Mouse (Mus musculus) CH12.LX (cell line): ENCODE measurements around the gene Foxn2. TPM values are rescaled to one million over a fixed set of nuclear protein-coding genes. Genes with fewer than 3 reads are reported as not detected.

Experiments used
- DNase-seq: peaks from one replicate; pipeline ENCODE4 v3.0.0-alpha.2; 2013; ENCODE audit errors: extremely low read depth
- H3K27ac ChIP-seq: 2 replicates; pipeline ENCODE4 v1.5.1; 2012; ENCODE audit warnings: low read depth, mild to moderate bottlenecking, control low read depth, moderate library complexity; ENCODE audit not compliant: insufficient read depth
- H3K27me3 ChIP-seq: replicated peaks from 2 replicates; pipeline ENCODE3; 2012; ENCODE audit warnings: inconsistent platforms
- H3K36me3 ChIP-seq, 2 experiments: replicated peaks in 1 of 2; 2 replicates each; pipeline versions ENCODE3 to v1.6.1; 2012; ENCODE audit warnings: inconsistent platforms in 1 of 2, low read length in 1 of 2, mild to moderate bottlenecking in 1 of 2, mixed read lengths in 1 of 2, moderate library complexity in 1 of 2; ENCODE audit not compliant: control insufficient read depth in 1 of 2, insufficient read depth in 1 of 2
- H3K4me1 ChIP-seq, 2 experiments: 2 replicates each; pipeline ENCODE4 v1.6.1; 2012; ENCODE audit warnings: inconsistent platforms in 1 of 2, moderate library complexity in 1 of 2; ENCODE audit not compliant: insufficient read depth in 2 of 2, control insufficient read depth in 1 of 2
- H3K4me2 ChIP-seq: 2 replicates; pipeline ENCODE4 v1.6.1; 2012; ENCODE audit warnings: low read depth, mild to moderate bottlenecking, control low read depth; ENCODE audit not compliant: poor library complexity, insufficient read depth, severe bottlenecking
- H3K4me3 ChIP-seq, 3 experiments: fragments of 150-350 bp in 1 of 3; sonication (generic) in 1 of 3; replicated peaks in 1 of 3; 2 replicates each; pipeline versions ENCODE3 to v1.5.1; 2011 to 2012; ENCODE audit warnings: low read depth in 2 of 3, low read length in 2 of 3, mild to moderate bottlenecking in 2 of 3, moderate library complexity in 2 of 3, control low read depth in 1 of 3, improper control_type of control experiment in 1 of 3, inconsistent platforms in 1 of 3, mixed read lengths in 1 of 3; ENCODE audit not compliant: poor library complexity in 1 of 3
- H3K79me2 ChIP-seq: replicated peaks from 2 replicates; pipeline ENCODE4 v1.6.1; 2012; ENCODE audit warnings: mild to moderate bottlenecking, moderate library complexity; ENCODE audit not compliant: control insufficient read depth, poor library complexity, insufficient read depth, severe bottlenecking; ENCODE audit errors: extremely low read depth
- H3K9ac ChIP-seq: 2 replicates; pipeline ENCODE4 v1.6.1; 2012; ENCODE audit warnings: low read depth, mild to moderate bottlenecking, control low read depth, moderate library complexity; ENCODE audit not compliant: insufficient read depth
- H3K9me3 ChIP-seq: replicated peaks from 2 replicates; pipeline ENCODE3; 2012; ENCODE audit warnings: low read length, inconsistent platforms, mixed read lengths
- CHD1 ChIP-seq: IDR thresholded peaks from 2 replicates; pipeline ENCODE4 v1.6.1; 2012; ENCODE audit warnings: low read depth, low read length, improper control_type of control experiment, inconsistent platforms
- CHD2 ChIP-seq: IDR thresholded peaks from 2 replicates; pipeline ENCODE4 v1.6.1; 2011; ENCODE audit warnings: low read length, improper control_type of control experiment
- ELF1 ChIP-seq: IDR thresholded peaks from 2 replicates; pipeline ENCODE4 v1.6.1; 2014; ENCODE audit warnings: low read depth, mild to moderate bottlenecking, inconsistent platforms, low read length, improper control_type of control experiment
- ETS1 ChIP-seq: conservative IDR thresholded peaks from 2 replicates; pipeline ENCODE4 v1.6.1; 2012; ENCODE audit warnings: low read depth, mild to moderate bottlenecking, inconsistent platforms, low read length, improper control_type of control experiment, moderate library complexity
- GABPA ChIP-seq: IDR thresholded peaks from 2 replicates; pipeline ENCODE4 v1.6.1; 2012; ENCODE audit warnings: low read depth, low read length, improper control_type of control experiment, inconsistent platforms; ENCODE audit not compliant: insufficient replicate concordance
- IRF4 ChIP-seq: IDR thresholded peaks from 2 replicates; pipeline ENCODE4 v1.6.1; 2014; ENCODE audit warnings: low read depth, mild to moderate bottlenecking, inconsistent platforms, low read length, improper control_type of control experiment
- JUN ChIP-seq: IDR thresholded peaks from 2 replicates; pipeline ENCODE4 v1.6.1; 2011; ENCODE audit warnings: low read depth, mild to moderate bottlenecking, low read length, improper control_type of control experiment, moderate library complexity; ENCODE audit not compliant: insufficient read depth
- JUND ChIP-seq: conservative IDR thresholded peaks from 2 replicates; pipeline ENCODE4 v1.6.1; 2011; ENCODE audit warnings: low read depth, low read length, improper control_type of control experiment
- KAT2A ChIP-seq: IDR thresholded peaks from 2 replicates; pipeline ENCODE4 v1.6.1; 2012; ENCODE audit warnings: low read length, improper control_type of control experiment, inconsistent platforms; ENCODE audit not compliant: insufficient replicate concordance
- MAX ChIP-seq: IDR thresholded peaks from 2 replicates; pipeline ENCODE4 v1.6.1; 2011; ENCODE audit warnings: low read length, improper control_type of control experiment
- MYC ChIP-seq: IDR thresholded peaks from 2 replicates; pipeline ENCODE4 v1.6.1; 2011; ENCODE audit warnings: low read depth, mild to moderate bottlenecking, improper control_type of control experiment, low read length
- NRF1 ChIP-seq: IDR thresholded peaks from 2 replicates; pipeline ENCODE4 v1.6.1; 2014; ENCODE audit warnings: low read depth, mild to moderate bottlenecking, inconsistent platforms, low read length, improper control_type of control experiment, moderate library complexity
- PAX5 ChIP-seq: IDR thresholded peaks from 2 replicates; pipeline ENCODE4 v1.6.1; 2012; ENCODE audit warnings: low read length, inconsistent platforms, mixed read lengths
- POLR2A ChIP-seq: IDR thresholded peaks from 2 replicates; pipeline ENCODE4 v1.6.1; 2011; ENCODE audit warnings: low read depth, mild to moderate bottlenecking, improper control_type of control experiment, low read length
- RAD21 ChIP-seq: IDR thresholded peaks from 2 replicates; pipeline ENCODE4 v1.6.1; 2011; ENCODE audit warnings: low read depth, mild to moderate bottlenecking, low read length, improper control_type of control experiment, moderate library complexity
- RCOR1 ChIP-seq: conservative IDR thresholded peaks from 2 replicates; pipeline ENCODE4 v1.6.1; 2012; ENCODE audit warnings: low read depth, mild to moderate bottlenecking, inconsistent platforms, low read length, improper control_type of control experiment
- SIN3A ChIP-seq: IDR thresholded peaks from 2 replicates; pipeline ENCODE4 v1.6.1; 2012; ENCODE audit warnings: low read length, improper control_type of control experiment, inconsistent platforms
- SMC3 ChIP-seq: IDR thresholded peaks from 2 replicates; pipeline ENCODE4 v1.6.1; 2011; ENCODE audit warnings: low read depth, low read length, improper control_type of control experiment
- TBP ChIP-seq: conservative IDR thresholded peaks from 2 replicates; pipeline ENCODE4 v1.6.1; 2011; ENCODE audit warnings: low read depth, low read length, improper control_type of control experiment
- USF1 ChIP-seq: IDR thresholded peaks from 2 replicates; pipeline ENCODE4 v1.6.1; 2014; ENCODE audit warnings: low read depth, mild to moderate bottlenecking, inconsistent platforms, low read length, improper control_type of control experiment
- ZC3H11A ChIP-seq: IDR thresholded peaks from 2 replicates; pipeline ENCODE4 v1.6.1; 2012; ENCODE audit warnings: low read depth, mild to moderate bottlenecking, inconsistent platforms, low read length, improper control_type of control experiment
- ZKSCAN1 ChIP-seq: IDR thresholded peaks from 2 replicates; pipeline ENCODE4 v1.6.1; 2012; ENCODE audit warnings: low read depth, inconsistent platforms, low read length, improper control_type of control experiment, borderline replicate concordance
- ZMIZ1 ChIP-seq: IDR thresholded peaks from 2 replicates; pipeline ENCODE4 v1.6.1; 2012; ENCODE audit warnings: low read depth, mild to moderate bottlenecking, inconsistent platforms, low read length, improper control_type of control experiment
- ZNF384 ChIP-seq: IDR thresholded peaks from 2 replicates; pipeline ENCODE4 v1.6.1; 2012; ENCODE audit warnings: low read depth, low read length, improper control_type of control experiment, inconsistent platforms
- dilution Hi-C: fragments of 300-500 bp; cut with MboI; formaldehyde crosslinking; loops from 2 replicates; pipeline ENCODE4 v1.14.3; 2020; ENCODE audit warnings: low sequenced_read_pairs; ENCODE audit not compliant: extremely low pct_unique_long_range_greater_than_20kb, extremely low pct_ligation_motif_present
- in situ Hi-C: fragments of 300-500 bp; cut with MboI; formaldehyde crosslinking; loops from 3 replicates; pipeline ENCODE4 v1.14.3; 2019; ENCODE audit warnings: low sequenced_read_pairs, low pct_ligation_motif_present, low pct_unique_long_range_greater_than_20kb, mixed read lengths
- polyA plus RNA-seq: library from polyadenylated mRNA; unstranded; fragments of >175 nt; gene quantifications from 2 replicates; pipeline ENCODE4 v1.2.1, GENCODE M21; 2012; ENCODE audit warnings: low read depth; ENCODE audit not compliant: insufficient read length
- total RNA-seq, 2 experiments: library from RNA; depleted of rRNA; stranded (reverse); fragments of 300-350 nt in 1 of 2; fragments of >200 nt in 1 of 2; gene quantifications; 2 replicates each; pipeline ENCODE4 v1.2.3; 2012 to 2014

The Foxn2 gene
- total and polyA plus RNA-seq, 3 experiments, result 13.2 to 24.6 (median 16.0) TPM

DNA sequence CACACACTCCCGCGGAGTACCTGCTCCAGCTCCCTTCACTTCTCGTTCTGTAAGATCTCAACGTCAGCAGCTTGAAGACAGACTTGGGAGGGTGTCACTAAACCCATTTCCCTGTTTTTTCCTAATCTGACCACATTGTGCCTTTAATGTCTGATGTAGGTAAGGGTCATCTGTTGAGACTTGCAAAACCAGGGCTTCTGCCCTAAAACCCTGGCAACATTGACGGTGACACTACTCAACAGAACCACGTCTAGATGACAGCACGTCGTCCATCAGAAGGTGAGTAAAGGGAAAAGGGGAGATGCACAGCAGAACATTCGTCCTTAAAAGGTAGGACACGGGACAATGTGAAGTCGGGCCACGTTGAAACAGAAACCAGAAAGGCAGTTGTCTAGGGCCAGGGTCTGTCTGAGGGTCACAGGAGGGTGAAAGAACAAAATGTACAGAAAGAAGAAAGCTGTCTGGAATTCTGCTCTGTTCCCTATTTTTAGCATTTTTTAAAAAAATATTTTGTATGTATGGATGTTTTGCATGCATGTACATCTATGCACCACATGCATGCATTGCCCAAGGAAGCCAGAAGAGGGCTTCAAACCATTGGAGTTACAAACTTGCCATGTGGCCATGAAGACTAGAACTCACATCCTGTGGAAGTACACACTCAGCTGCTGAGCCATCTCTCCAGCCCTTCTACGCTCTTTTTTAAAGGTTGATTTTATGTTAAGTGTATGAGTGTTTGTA is 51.0 kb downstream of the Foxn2 start (continued):
- no peak for TF ChIP-seq POLR2A
- TF ChIP-seq ZC3H11A, result no peak
- no peak for TF ChIP-seq JUN
- no peak for TF ChIP-seq USF1
- TF ChIP-seq NRF1, result no peak
- TF ChIP-seq RCOR1, result no peak
- no peak for TF ChIP-seq CHD1
- TF ChIP-seq PAX5, result no peak
- TF ChIP-seq RAD21, result peak; percentile 21
- TF ChIP-seq ZNF384, result no peak
- no peak for TF ChIP-seq CHD2
- TF ChIP-seq IRF4, result no peak
- no peak for TF ChIP-seq GABPA
- TF ChIP-seq ZKSCAN1, result no peak
- TF ChIP-seq KAT2A, result no peak

DNA sequence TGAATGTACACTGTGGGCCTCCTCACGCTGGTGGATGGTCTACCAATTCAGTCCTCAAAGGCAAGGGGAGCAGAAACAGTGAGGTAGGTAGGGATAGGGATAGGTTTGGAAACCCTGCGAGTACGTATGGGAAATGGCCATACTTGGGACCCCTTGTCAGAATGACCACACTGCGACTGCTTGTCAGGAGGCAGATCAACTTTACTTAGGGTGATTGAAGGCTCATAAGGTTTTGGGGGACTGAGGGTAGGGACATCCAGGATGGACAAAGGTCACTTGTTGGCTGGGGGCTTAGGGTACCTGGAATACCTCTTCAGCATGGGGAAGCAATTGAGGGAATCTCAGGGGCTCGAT is 51.6 kb downstream of the Foxn2 start:
- dilution Hi-C loops, result no loop called here
- H3K36me3 ChIP-seq, result peaks cover 25 to 52% of the 10 kb centered on the region in 2 experiments
- H3K9me3 ChIP-seq, result no peaks in the 10 kb centered on the region
- TF ChIP-seq MAX, result no peak
- no peak for TF ChIP-seq ELF1
- no peak for TF ChIP-seq TBP
- TF ChIP-seq SIN3A, result no peak
- no peak for TF ChIP-seq ETS1
- no peak for TF ChIP-seq JUND
- no peak for TF ChIP-seq MYC
- no peak for TF ChIP-seq ZMIZ1
- TF ChIP-seq ZC3H11A, result no peak
- TF ChIP-seq GABPA, result no peak
- TF ChIP-seq SMC3, result no peak
- H3K27me3 ChIP-seq, result no peaks in the 10 kb centered on the region
- H3K27ac ChIP-seq, result no peak overlapping the region
- no peak for DNase-seq
- no peak overlapping the region for H3K9ac ChIP-seq
- H3K4me1 ChIP-seq, result peaks cover 0 to 9% of the 10 kb centered on the region in 2 experiments; a peak in 2 of 4 replicates
- no peak overlapping the region for H3K4me3 ChIP-seq
- H3K79me2 ChIP-seq, result no peaks in the 10 kb centered on the region
- in situ Hi-C loops, result no loop called here
- no peak overlapping the region for H3K4me2 ChIP-seq
